Mouse (Mus musculus) thymus, adult 2 months (tissue): ENCODE measurements around the gene Ctsk.

ENCODE experiments used
- CTCF ChIP-seq: fragments of 200-500 bp; IDR thresholded peaks from 2 replicates; pipeline ENCODE4 v1.5.1; 2012; ENCODE audit warnings: mild to moderate bottlenecking, control low read depth, low read length, moderate library complexity, borderline replicate concordance; ENCODE audit not compliant: control insufficient read depth, poor library complexity, insufficient read depth; ENCODE audit errors: extremely low read depth
- POLR2A ChIP-seq: fragments of 200-500 bp; IDR thresholded peaks from 2 replicates; pipeline ENCODE4 v1.6.1; 2012; ENCODE audit warnings: mild to moderate bottlenecking, low read length, control low read depth, moderate library complexity; ENCODE audit not compliant: control insufficient read depth, poor library complexity, insufficient read depth; ENCODE audit errors: extremely low read depth

DNA sequence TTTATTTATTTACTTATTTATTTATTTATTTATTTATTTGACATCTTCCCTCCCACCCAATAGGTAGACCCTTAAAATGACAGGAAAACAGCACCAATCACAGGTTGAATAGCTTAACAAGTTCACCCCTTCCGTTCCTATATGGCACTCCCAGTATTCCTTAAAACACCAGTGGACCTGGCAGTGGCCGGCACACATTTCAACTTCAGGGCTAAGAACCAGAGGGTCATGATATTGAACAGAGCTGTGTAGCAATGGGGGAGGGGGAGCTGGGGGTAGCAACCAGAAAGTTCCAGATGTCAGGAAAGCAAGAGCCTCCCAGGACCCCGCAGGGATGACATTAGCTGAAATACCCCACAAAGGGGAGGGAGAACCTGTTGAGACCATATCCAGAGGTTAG lies 21.0 kb downstream of the Ctsk start:
- TF ChIP-seq CTCF (no peak), POLR2A (no peak)
